Mouse (Mus musculus): Measurements from ENCODE around the gene Tuba1c. TPM values are rescaled to one million over a fixed set of nuclear protein-coding genes. Genes with fewer than 3 reads are reported as not detected.
"Not testable (repeated sequence)": the region's sequence is repeated elsewhere in the genome, so short reads cannot be mapped to it uniquely, and the experiment has no call there.

The Tuba1c gene
- polyA plus RNA-seq, 1 experiment from 2014 or later = 79.3 TPM

- no peak overlapping the region for H3K27ac ChIP-seq (replicated peaks)
- H3K4me2 ChIP-seq (replicated peaks) = no peak overlapping the region
- WGBS = 94% methylated on average over 7 of the region's 7 CpGs
- H3K27me3 ChIP-seq = peaks cover 26% of the 10 kb centered on the region
- H3K9ac ChIP-seq (replicated peaks) = no peak overlapping the region
- peaks cover 36% of the 10 kb centered on the region for H3K4me1 ChIP-seq
- peaks cover 15% of the 10 kb centered on the region; the same call in 1 of the 2 replicates for H3K36me3 ChIP-seq
- H3K9me3 ChIP-seq = no peaks in the 10 kb centered on the region
- no peak for ATAC-seq (ENCODE audit: low FRiP score, low read depth)
- H3K4me3 ChIP-seq = no peak overlapping the region
Measured at GRCm38 (mm10) chr15:99033498-99034270, 4.0 kb downstream of the Tuba1c start.

GRCm38 (mm10) chr15:99035431-99035830 lies 5.7 kb downstream of the Tuba1c start:
- no peak for ATAC-seq (ENCODE audit: low FRiP score, low read depth)
- no peak overlapping the region for H3K27ac ChIP-seq (replicated peaks)
- H3K36me3 ChIP-seq = peaks cover 15% of the 10 kb centered on the region; the same call in 1 of the 2 replicates
- no peaks in the 10 kb centered on the region for H3K9me3 ChIP-seq
- H3K4me2 ChIP-seq (replicated peaks) = no peak overlapping the region
- peaks cover 21% of the 10 kb centered on the region for H3K4me1 ChIP-seq
- H3K4me3 ChIP-seq = no peak overlapping the region
- H3K9ac ChIP-seq (replicated peaks) = no peak overlapping the region
- H3K27me3 ChIP-seq = 0 out of 2 replicates have a peak, but pooled peaks cover 11% of the 10 kb centered on the region
- 90% methylated on average over 4 of the region's 4 CpGs for WGBS

- no peak overlapping the region for H3K9ac ChIP-seq (replicated peaks)
- WGBS = 89% methylated on average over 8 of the region's 8 CpGs
- H3K27ac ChIP-seq (replicated peaks) = no peak overlapping the region
- ATAC-seq (ENCODE audit: low FRiP score, low read depth) = no peak
- no peaks in the 10 kb centered on the region for H3K9me3 ChIP-seq
- no peak overlapping the region for H3K4me2 ChIP-seq (replicated peaks)
- H3K4me1 ChIP-seq = peaks cover 16% of the 10 kb centered on the region
- H3K4me3 ChIP-seq = no peak overlapping the region
- H3K36me3 ChIP-seq = peaks cover 15% of the 10 kb centered on the region; the same call in 1 of the 2 replicates
- 0 out of 2 replicates have a peak, but pooled peaks cover 1% of the 10 kb centered on the region for H3K27me3 ChIP-seq
Measured at GRCm38 (mm10) chr15:99036249-99036905, 6.7 kb downstream of the Tuba1c start.

GRCm38 (mm10) chr15:99038025-99038424 lies 8.3 kb downstream of the Tuba1c start:
- no peaks in the 10 kb centered on the region for H3K9me3 ChIP-seq
- no peak overlapping the region for H3K9ac ChIP-seq (replicated peaks)
- no peak overlapping the region for H3K4me3 ChIP-seq
- H3K4me1 ChIP-seq = 0 out of 2 replicates have a peak, but pooled peaks cover 1% of the 10 kb centered on the region
- peaks cover 15% of the 10 kb centered on the region; the same call in 1 of the 2 replicates for H3K36me3 ChIP-seq
- no peak overlapping the region for H3K4me2 ChIP-seq (replicated peaks)
- H3K27ac ChIP-seq (replicated peaks) = no peak overlapping the region
- no peak for ATAC-seq (ENCODE audit: low FRiP score, low read depth)
- WGBS = 97% methylated on average over 1 of the region's 1 CpGs
- no peaks in the 10 kb centered on the region for H3K27me3 ChIP-seq

GRCm38 (mm10) chr15:99038797-99039196 lies 9.1 kb downstream of the Tuba1c start:
- H3K36me3 ChIP-seq = peaks cover 15% of the 10 kb centered on the region; the same call in 1 of the 2 replicates
- no peak overlapping the region for H3K9ac ChIP-seq (replicated peaks)
- H3K9me3 ChIP-seq = no peaks in the 10 kb centered on the region
- no peak for ATAC-seq (ENCODE audit: low FRiP score, low read depth)
- H3K27ac ChIP-seq (replicated peaks) = no peak overlapping the region
- no peaks in the 10 kb centered on the region for H3K4me1 ChIP-seq
- H3K4me2 ChIP-seq (replicated peaks) = no peak overlapping the region
- WGBS = 88% methylated on average over 5 of the region's 5 CpGs
- no peak overlapping the region for H3K4me3 ChIP-seq
- no peaks in the 10 kb centered on the region for H3K27me3 ChIP-seq

GRCm38 (mm10) chr15:99039306-99039705 lies 9.6 kb downstream of the Tuba1c start:
- 77% methylated on average over 4 of the region's 4 CpGs for WGBS
- H3K4me3 ChIP-seq = no peak overlapping the region
- H3K4me2 ChIP-seq (replicated peaks) = no peak overlapping the region
- H3K9me3 ChIP-seq = no peaks in the 10 kb centered on the region
- peaks cover 15% of the 10 kb centered on the region; the same call in 1 of the 2 replicates for H3K36me3 ChIP-seq
- H3K27ac ChIP-seq (replicated peaks) = no peak overlapping the region
- ATAC-seq (ENCODE audit: low FRiP score, low read depth) = no peak
- H3K27me3 ChIP-seq = no peaks in the 10 kb centered on the region
- H3K4me1 ChIP-seq = no peaks in the 10 kb centered on the region
- H3K9ac ChIP-seq (replicated peaks) = no peak overlapping the region

- Histone ChIP-seq H3K9me3 (no peaks in the 10 kb centered on the region), H3K4me3 (no peak overlapping the region), H3K4me2 (replicated peaks) (no peak overlapping the region), H3K36me3 (peaks cover 15% of the 10 kb centered on the region; the same call in 1 of the 2 replicates), H3K4me1 (peaks cover 6% of the 10 kb centered on the region; the same call in 1 of the 2 replicates), H3K9ac (replicated peaks) (no peak overlapping the region), H3K27me3 (no peaks in the 10 kb centered on the region), H3K27ac (replicated peaks) (no peak overlapping the region)
- ATAC-seq (ENCODE audit: low FRiP score, low read depth) = no peak
- WGBS = 73% methylated on average over 26 of the region's 26 CpGs
Measured at GRCm38 (mm10) chr15:99039996-99040919, 10.6 kb downstream of the Tuba1c start.

GRCm38 (mm10) chr15:99040920-99041856 lies 11.5 kb downstream of the Tuba1c start:
- Histone ChIP-seq H3K9ac (replicated peaks) (no peak overlapping the region), H3K4me1 (peaks cover 6% of the 10 kb centered on the region; the same call in 1 of the 2 replicates), H3K9me3 (no peaks in the 10 kb centered on the region), H3K4me2 (replicated peaks) (no peak overlapping the region), H3K27me3 (no peaks in the 10 kb centered on the region), H3K36me3 (peaks cover 7% of the 10 kb centered on the region; the same call in 1 of the 2 replicates), H3K27ac (replicated peaks) (no peak overlapping the region), H3K4me3 (no peak overlapping the region)
- WGBS = 44% methylated on average over 21 of the region's 21 CpGs
- no peak for ATAC-seq (ENCODE audit: low FRiP score, low read depth)

- no peak overlapping the region for H3K4me2 ChIP-seq (replicated peaks)
- H3K4me1 ChIP-seq = peaks cover 6% of the 10 kb centered on the region; the same call in 1 of the 2 replicates
- 88% methylated on average over 5 of the region's 5 CpGs for WGBS
- H3K27me3 ChIP-seq = peaks cover 6% of the 10 kb centered on the region
- no peak overlapping the region for H3K9ac ChIP-seq (replicated peaks)
- H3K4me3 ChIP-seq = no peak overlapping the region
- H3K27ac ChIP-seq (replicated peaks) = no peak overlapping the region
- no peaks in the 10 kb centered on the region for H3K36me3 ChIP-seq
- no peak for ATAC-seq (ENCODE audit: low FRiP score, low read depth)
- H3K9me3 ChIP-seq = no peaks in the 10 kb centered on the region
Measured at GRCm38 (mm10) chr15:99042334-99042733, 12.6 kb downstream of the Tuba1c start.

- Histone ChIP-seq H3K27ac (replicated peaks) (no peak overlapping the region), H3K4me2 (replicated peaks) (no peak overlapping the region), H3K9ac (replicated peaks) (no peak overlapping the region), H3K27me3 (peaks cover 11% of the 10 kb centered on the region), H3K4me3 (no peak overlapping the region), H3K9me3 (no peaks in the 10 kb centered on the region), H3K36me3 (no peaks in the 10 kb centered on the region), H3K4me1 (peaks cover 6% of the 10 kb centered on the region; the same call in 1 of the 2 replicates)
- WGBS = 51% methylated on average over 3 of the region's 3 CpGs
- no peak for ATAC-seq (ENCODE audit: low FRiP score, low read depth)
Measured at GRCm38 (mm10) chr15:99044854-99045253, 15.2 kb downstream of the Tuba1c start.

GRCm38 (mm10) chr15:99045734-99046133 lies 16.0 kb downstream of the Tuba1c start:
- H3K4me3 ChIP-seq = not testable (repeated sequence)
- 75% methylated on average over 6 of the region's 6 CpGs for WGBS

More at GRCm38 (mm10) chr15:99045734-99046133, 16.0 kb downstream of the Tuba1c start:
- H3K4me1 ChIP-seq; H3K36me3 ChIP-seq; H3K9me3 ChIP-seq; H3K4me2 ChIP-seq (replicated peaks); H3K9ac ChIP-seq (replicated peaks); H3K27ac ChIP-seq (replicated peaks); ATAC-seq (ENCODE audit: low FRiP score, low read depth): not testable (repeated sequence)
- H3K27me3 ChIP-seq = peaks cover 17% of the 10 kb centered on the region

Measured in midbrain, embryonic 12.5 days (tissue).